9 mouse cellular contexts compared by ENCODE assay signal in genomic region chr9:75609965-75610364, GRCm38 (mm10). TPM values are rescaled to one million over a fixed set of nuclear protein-coding genes. Genes with fewer than 3 reads are reported as not detected.
A peak's percentile ranks its signal among the peaks of the same experiment; 100 is the strongest.
DNase-seq lines count a peak whose midpoint lies in the region; ATAC-seq and TF ChIP-seq lines count a peak whose summit lies in the region.
"Had no signal": no experiment of that assay in that cellular context is flagged by ENCODE, and none has a peak within 500 bp of the region (broad histone marks: within the 10 kb centered on the region; RNA-seq: fewer than 3 reads in every experiment).

No protein-coding gene starts in this region.

- H3K27me3 ChIP-seq in kidney, postnatal 0 days (ENCODE audit: insufficient read depth, low read length): no peaks in the 10 kb centered on the region
- H3K27me3 ChIP-seq in embryonic facial prominence, embryonic 11.5 days (ENCODE audit: control insufficient read depth, insufficient read depth, low read length): no peaks in the 10 kb centered on the region
- H3K27me3 ChIP-seq in hindbrain, embryonic 12.5 days: no peaks in the 10 kb centered on the region
- H3K27me3 ChIP-seq in midbrain, postnatal 0 days (ENCODE audit: insufficient read depth, low read length): no peaks in the 10 kb centered on the region

- H3K4me3 ChIP-seq in kidney, postnatal 0 days (replicated peaks; ENCODE audit: low read depth, low read length): peak overlapping the region; percentile 62
- peak overlapping the region; percentile 86 for H3K4me3 ChIP-seq in embryonic facial prominence, embryonic 11.5 days (ENCODE audit: low read depth, low read length)
- peak overlapping the region; percentile 80 for H3K4me3 ChIP-seq in hindbrain, embryonic 12.5 days
- peak overlapping the region; percentile 90 for H3K4me3 ChIP-seq in midbrain, postnatal 0 days (ENCODE audit: low read depth, low read length)

- H3K4me2 ChIP-seq in kidney, postnatal 0 days (ENCODE audit: low read length): peak overlapping the region; percentile 90
- H3K4me2 ChIP-seq in embryonic facial prominence, embryonic 11.5 days (ENCODE audit: low read depth, low read length): peak overlapping the region; percentile 91
- H3K4me2 ChIP-seq in hindbrain, embryonic 12.5 days (replicated peaks): peak overlapping the region; percentile 59
- peak overlapping the region; percentile 63 for H3K4me2 ChIP-seq in midbrain, postnatal 0 days (ENCODE audit: low read depth, low read length, poor library complexity, severe bottlenecking)

- no peaks in the 10 kb centered on the region for H3K9me3 ChIP-seq in kidney, postnatal 0 days (replicated peaks; ENCODE audit: low read length)
- no peaks in the 10 kb centered on the region for H3K9me3 ChIP-seq in embryonic facial prominence, embryonic 11.5 days (replicated peaks; ENCODE audit: control insufficient read depth, low read length)
- no peaks in the 10 kb centered on the region for H3K9me3 ChIP-seq in hindbrain, embryonic 12.5 days (replicated peaks)
- no peaks in the 10 kb centered on the region for H3K9me3 ChIP-seq in midbrain, postnatal 0 days (ENCODE audit: low read length)

- 0 out of 2 replicates have a peak, but pooled peaks cover 2% of the 10 kb centered on the region for H3K4me1 ChIP-seq in kidney, postnatal 0 days (replicated peaks; ENCODE audit: insufficient read depth, low read length)
- H3K4me1 ChIP-seq in embryonic facial prominence, embryonic 11.5 days (ENCODE audit: control insufficient read depth, insufficient read depth, low read length): no peaks in the 10 kb centered on the region
- H3K4me1 ChIP-seq in hindbrain, embryonic 12.5 days: peaks cover 5% of the 10 kb centered on the region; the same call in 1 of the 2 replicates
- H3K4me1 ChIP-seq in midbrain, postnatal 0 days (ENCODE audit: insufficient read depth, low read length): no peaks in the 10 kb centered on the region

- TF ChIP-seq CTCF in kidney, postnatal 0 days (IDR thresholded peaks at IDR 0.05; ENCODE audit: low read depth): no peak
- TF ChIP-seq CTCF in midbrain, postnatal 0 days (IDR thresholded peaks at IDR 0.05): no peak

- WGBS in kidney, postnatal 0 days: 26% methylated on average over 16 of the region's 16 CpGs
- WGBS in embryonic facial prominence, embryonic 11.5 days: 17% methylated on average over 16 of the region's 16 CpGs
- 13% methylated on average over 16 of the region's 16 CpGs for WGBS in hindbrain, embryonic 12.5 days
- 6% methylated on average over 16 of the region's 16 CpGs for WGBS in midbrain, postnatal 0 days

- H3K36me3 ChIP-seq in kidney, postnatal 0 days (ENCODE audit: insufficient read depth, low read length): no peaks in the 10 kb centered on the region
- H3K36me3 ChIP-seq in embryonic facial prominence, embryonic 11.5 days (replicated peaks; ENCODE audit: control insufficient read depth, insufficient read depth, low read depth, low read length): no peaks in the 10 kb centered on the region
- H3K36me3 ChIP-seq in hindbrain, embryonic 12.5 days: peaks cover 4% of the 10 kb centered on the region; the same call in 1 of the 2 replicates
- no peaks in the 10 kb centered on the region for H3K36me3 ChIP-seq in midbrain, postnatal 0 days (ENCODE audit: insufficient read depth, low read length)

- no peak overlapping the region for H3K27ac ChIP-seq in kidney, postnatal 0 days
- H3K27ac ChIP-seq in embryonic facial prominence, embryonic 11.5 days (replicated peaks; ENCODE audit: low read depth, low read length): no peak overlapping the region
- peak overlapping the region; percentile 91 for H3K27ac ChIP-seq in hindbrain, embryonic 12.5 days
- H3K27ac ChIP-seq in midbrain, postnatal 0 days (ENCODE audit: low read depth, low read length): peak overlapping the region; percentile 96
- H3K27ac ChIP-seq: liver, embryonic 14.5 days had no signal

- DNase-seq in kidney, postnatal 0 days (ENCODE audit: low spot score): no peak
- no peak for DNase-seq in kidney, postnatal 10 days
- peak; percentile 22 for DNase-seq in embryonic facial prominence, embryonic 11.5 days (ENCODE audit: low spot score)
- no peak for DNase-seq in midbrain, postnatal 0 days (ENCODE audit: low spot score)
- no peak for DNase-seq in ovary, postnatal 10 days (ENCODE audit: low spot score)
- no peak for DNase-seq in kidney, postnatal 14 days
- DNase-seq in adipocyte (ENCODE audit: low spot score): no peak

- H3K9ac ChIP-seq in kidney, postnatal 0 days (ENCODE audit: low read depth, low read length): no peak overlapping the region
- peak overlapping the region; percentile 73 for H3K9ac ChIP-seq in embryonic facial prominence, embryonic 11.5 days (replicated peaks; ENCODE audit: low read length)
- H3K9ac ChIP-seq in hindbrain, embryonic 12.5 days: peak overlapping the region; percentile 78
- peak overlapping the region; percentile 92 for H3K9ac ChIP-seq in midbrain, postnatal 0 days (replicated peaks; ENCODE audit: low read length, poor library complexity, severe bottlenecking)
- H3K9ac ChIP-seq: liver, embryonic 14.5 days had no signal

- ATAC-seq in kidney, postnatal 0 days (replicated peaks; ENCODE audit: low FRiP score, low read depth): no peak
- ATAC-seq in embryonic facial prominence, embryonic 11.5 days (replicated peaks; ENCODE audit: insufficient number of reproducible peaks, low FRiP score, low TSS enrichment, low read depth): no peak
- no peak for ATAC-seq in hindbrain, embryonic 12.5 days (ENCODE audit: low FRiP score)
- no peak for ATAC-seq in midbrain, postnatal 0 days (ENCODE audit: low FRiP score)

RNA-seq across cellular contexts. Expression of gene Tmod2, which starts 1.2 kb away (rescaled TPM):
- 12.4 and 15.6 TPM in 2 replicates for polyA plus RNA-seq in kidney, postnatal 0 days (2015; fragmentation: Nextera tagmentation; extraction: Ambion mirVana)
- polyA plus RNA-seq in embryonic facial prominence, embryonic 11.5 days (2014; fragmentation: Nextera tagmentation; extraction: Ambion mirVana): 36.2 and 38.2 TPM in 2 replicates
- polyA plus RNA-seq in hindbrain, embryonic 12.5 days (2016; fragmentation: Nextera tagmentation; extraction: Ambion mirVana): 110 and 112 TPM in 2 replicates
- 168 and 210 TPM in 2 replicates for total RNA-seq in midbrain, postnatal 0 days (2014; rRNA removed)
- polyA plus RNA-seq in midbrain, postnatal 0 days (2015; fragmentation: Nextera tagmentation; extraction: Ambion mirVana): 379 and 434 TPM in 2 replicates

RNA-seq across cellular contexts. Expression of gene Lysmd2, which starts 15.6 kb away (rescaled TPM):
- polyA plus RNA-seq in kidney, postnatal 0 days (2015; fragmentation: Nextera tagmentation; extraction: Ambion mirVana): 31.4 and 34.7 TPM in 2 replicates
- 21.2 and 21.7 TPM in 2 replicates for polyA plus RNA-seq in embryonic facial prominence, embryonic 11.5 days (2014; fragmentation: Nextera tagmentation; extraction: Ambion mirVana)
- 21.2 and 24.2 TPM in 2 replicates for polyA plus RNA-seq in hindbrain, embryonic 12.5 days (2016; fragmentation: Nextera tagmentation; extraction: Ambion mirVana)
- total RNA-seq in midbrain, postnatal 0 days (2014; rRNA removed): 29.2 and 32.4 TPM in 2 replicates
- polyA plus RNA-seq in midbrain, postnatal 0 days (2015; fragmentation: Nextera tagmentation; extraction: Ambion mirVana): 33.6 and 39.4 TPM in 2 replicates

RNA-seq across cellular contexts. Expression of gene Tmod3, which starts 50.5 kb away (rescaled TPM):
- polyA plus RNA-seq in kidney, postnatal 0 days (2015; fragmentation: Nextera tagmentation; extraction: Ambion mirVana): 120 and 131 TPM in 2 replicates
- 106 and 117 TPM in 2 replicates for polyA plus RNA-seq in embryonic facial prominence, embryonic 11.5 days (2014; fragmentation: Nextera tagmentation; extraction: Ambion mirVana)
- polyA plus RNA-seq in hindbrain, embryonic 12.5 days (2016; fragmentation: Nextera tagmentation; extraction: Ambion mirVana): 96.5 and 98.4 TPM in 2 replicates
- 35.8 and 45.4 TPM in 2 replicates for total RNA-seq in midbrain, postnatal 0 days (2014; rRNA removed)
- 64.0 and 65.5 TPM in 2 replicates for polyA plus RNA-seq in midbrain, postnatal 0 days (2015; fragmentation: Nextera tagmentation; extraction: Ambion mirVana)

Comparison
In these comparisons a context has a peak if more than half of its experiments do, and no peak if none do; other contexts are left out.
1. H3K27ac ChIP-seq: peak in hindbrain, embryonic 12.5 days (single experiment) and midbrain, postnatal 0 days (single experiment); none in kidney, postnatal 0 days (single experiment) and embryonic facial prominence, embryonic 11.5 days (single experiment).
2. Peak in every context shown above with its lines, with median percentiles within 50 percentile points of each other: H3K4me2 ChIP-seq and H3K4me3 ChIP-seq.